Mouse (Mus musculus): Measurements from ENCODE around the gene Zbtb18.

- no peak for TF ChIP-seq CTCF (IDR thresholded peaks at IDR 0.05; ENCODE audit: insufficient read depth, low read depth, low read length)
- TF ChIP-seq POLR2A (IDR thresholded peaks at IDR 0.05; ENCODE audit: insufficient read depth, low read depth, low read length): no peak
Measured at GRCm38 (mm10) chr1:177491280-177491679, 49.1 kb downstream of the Zbtb18 start.

Measured in olfactory bulb, adult 2 months (tissue).